18 mouse cellular contexts compared by ENCODE assay signal in the genomic region with DNA sequence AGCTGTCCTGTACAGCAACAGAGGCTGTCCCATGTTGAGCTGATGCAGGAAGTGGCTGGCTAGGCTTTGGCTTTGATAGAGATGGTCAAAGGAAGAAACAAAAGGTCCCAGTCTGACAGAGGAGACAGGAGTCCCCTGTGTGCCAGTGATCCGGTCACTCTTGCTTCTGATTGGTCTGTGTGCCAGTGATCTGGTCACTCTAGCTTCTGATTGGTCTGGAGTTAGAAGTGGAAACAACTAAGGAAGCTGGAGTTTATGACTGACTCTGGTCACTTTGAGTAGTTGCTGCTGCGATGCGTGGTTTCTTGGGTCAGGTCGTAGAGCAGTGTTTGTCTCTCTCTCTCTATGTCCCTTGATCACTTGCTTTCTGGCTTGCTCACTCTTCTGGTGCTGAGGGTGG. TPM values are rescaled to one million over a fixed set of nuclear protein-coding genes. Genes with fewer than 3 reads are reported as not detected.
A peak's percentile ranks its signal among the peaks of the same experiment; 100 is the strongest.
DNase-seq lines count a peak whose midpoint lies in the region; ATAC-seq lines count a peak whose summit lies in the region.
"Had no signal": no experiment of that assay in that cellular context is flagged by ENCODE, and none has a peak within 500 bp of the region (broad histone marks: within the 10 kb centered on the region; RNA-seq: fewer than 3 reads in every experiment).

No protein-coding gene starts in this region.

- peak; percentile 7; the same call in 1 of the 2 replicates for ATAC-seq in common myeloid progenitor, adult 5-6 weeks (replicated peaks; ENCODE audit: low read depth, poor library complexity, severe bottlenecking)
- ATAC-seq: forebrain, embryonic 14.5 days; forebrain, embryonic 16.5 days had no signal

- peak; percentile 3 for DNase-seq in adrenal gland, adult 2 months
- no peak for DNase-seq in adrenal gland, postnatal 4 days (ENCODE audit: low spot score in 2 of 2)
- DNase-seq in 416B (ENCODE audit: low read depth): peak; percentile 56
- DNase-seq in layer of hippocampus, postnatal 14 days (ENCODE audit: low spot score in 2 of 2): no peak
- DNase-seq in spleen, postnatal 14 days (ENCODE audit: low spot score in 2 of 2): no peak
- DNase-seq: adrenal gland, postnatal 10 days; adrenal gland, postnatal 25 days; cerebellum, adult 11 months; cerebellum, adult 18-20 months; cerebellum, adult 8-10 months; cerebellum, adult 9-11 months; cerebellum, postnatal 14 days; cerebellum, postnatal 36 days had no signal

RNA-seq across cellular contexts. Expression of gene Slc25a10, which starts 10.1 kb away (rescaled TPM):
- 100 to 1,000 TPM; 103 to 116 TPM for total RNA-seq in adrenal gland, adult 2 months (2021)
- 400 and 531 TPM in 2 replicates for polyA plus RNA-seq in adrenal gland, adult 2 months (2012; rRNA removed)
- 100 to 1,000 TPM; 102 to 103 TPM for total RNA-seq in adrenal gland, postnatal 4 days (2021)
- 8.2 and 12.1 TPM in 2 replicates for total RNA-seq in common myeloid progenitor, adult 5-6 weeks (2017)
- 10 to 100 TPM; 25.6 to 27.2 TPM for total RNA-seq in layer of hippocampus, postnatal 14 days (2021)

RNA-seq across cellular contexts. Expression of gene Mrpl12, which starts 17.3 kb away (rescaled TPM):
- 100 to 1,000 TPM; 107 to 146 TPM for total RNA-seq in adrenal gland, adult 2 months (2021)
- polyA plus RNA-seq in adrenal gland, adult 2 months (2012; rRNA removed): 163 and 185 TPM in 2 replicates
- 100 to 1,000 TPM; 105 to 107 TPM for total RNA-seq in adrenal gland, postnatal 4 days (2021)
- total RNA-seq in common myeloid progenitor, adult 5-6 weeks (2017): 121 and 140 TPM in 2 replicates
- 10 to 100 TPM; 71.3 to 73.5 TPM for total RNA-seq in layer of hippocampus, postnatal 14 days (2021)

RNA-seq across cellular contexts. Expression of gene Gcgr, which starts 28.8 kb away (rescaled TPM):
- 1 to 10 TPM; 1.5 to 1.7 TPM for total RNA-seq in adrenal gland, adult 2 months (2021)
- 2.1 and 2.5 TPM in 2 replicates for polyA plus RNA-seq in adrenal gland, adult 2 months (2012; rRNA removed)
- total RNA-seq in adrenal gland, postnatal 4 days (2021): 1 to 10 TPM; 2.5 to 9.8 TPM
- total RNA-seq in common myeloid progenitor, adult 5-6 weeks (2017): not detected in 2 replicates
- under 1 TPM; 0.28 to 0.36 TPM for total RNA-seq in layer of hippocampus, postnatal 14 days (2021)
- total RNA-seq: MEL had no signal
- polyA plus RNA-seq: C2C12; forebrain, embryonic 16.5 days had no signal

RNA-seq across cellular contexts. Expression of gene Arl16, which starts 34.3 kb away (rescaled TPM):
- total RNA-seq in adrenal gland, adult 2 months (2021): 10 to 100 TPM; 21.4 to 27.2 TPM
- 23.2 and 27.2 TPM in 2 replicates for polyA plus RNA-seq in adrenal gland, adult 2 months (2012; rRNA removed)
- 10 to 100 TPM; 24.4 to 26.8 TPM for total RNA-seq in adrenal gland, postnatal 4 days (2021)
- total RNA-seq in common myeloid progenitor, adult 5-6 weeks (2017): 7.7 and 9.4 TPM in 2 replicates
- total RNA-seq in layer of hippocampus, postnatal 14 days (2021): 10 to 100 TPM; 56.7 to 61.6 TPM

RNA-seq across cellular contexts. Expression of gene Ccdc137, which starts 43.8 kb away (rescaled TPM):
- 10 to 100 TPM; 24.6 to 33.0 TPM for total RNA-seq in adrenal gland, adult 2 months (2021)
- 8.3 and 12.0 TPM in 2 replicates for polyA plus RNA-seq in adrenal gland, adult 2 months (2012; rRNA removed)
- total RNA-seq in adrenal gland, postnatal 4 days (2021): 10 to 100 TPM; 19.0 to 21.4 TPM
- 73.3 and 101 TPM in 2 replicates for total RNA-seq in common myeloid progenitor, adult 5-6 weeks (2017)
- total RNA-seq in layer of hippocampus, postnatal 14 days (2021): 10 to 100 TPM; 22.5 to 22.7 TPM

Comparison
In these comparisons a context has a peak if more than half of its experiments do, and no peak if none do; other contexts are left out.
1. DNase-seq: peak in adrenal gland, adult 2 months (single experiment) and 416B (single experiment); none in adrenal gland, postnatal 4 days (0 of 2), layer of hippocampus, postnatal 14 days (0 of 2) and spleen, postnatal 14 days (0 of 2).